Mouse (Mus musculus): Measurements from ENCODE around the gene Frmd4b.

Frmd4b gene

DNA sequence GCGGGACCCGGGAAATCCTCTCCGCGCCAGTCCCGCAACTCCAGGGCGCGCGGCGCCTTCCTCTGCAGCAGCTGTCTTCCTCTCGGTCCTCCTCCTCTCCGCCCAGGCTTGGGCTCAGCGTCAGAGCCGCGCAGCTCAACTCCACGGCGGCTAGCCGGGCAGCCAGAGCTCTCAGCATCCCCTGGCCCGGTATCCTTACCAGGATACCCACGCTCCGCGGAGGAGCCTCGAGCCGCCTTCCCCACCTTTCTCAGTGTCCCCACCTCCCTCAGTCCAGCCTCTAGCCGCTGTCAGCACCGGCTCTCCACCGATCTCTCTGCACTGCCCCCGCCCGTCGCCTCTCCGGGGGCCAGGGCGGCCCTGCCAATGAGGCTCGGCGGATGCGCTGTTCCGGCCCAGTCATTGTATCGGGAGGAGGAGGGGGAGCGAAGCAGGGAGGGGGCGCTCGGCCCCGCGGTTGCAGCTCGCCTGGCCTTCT is at the start of gene Frmd4b:
TSS of gene Frmd4b (minus strand) at position 276 of the 478 bp plus-strand sequence.
- DNase-seq (ENCODE audit: low spot score in 2 of 2), result peak; percentile 53 to 64

DNA sequence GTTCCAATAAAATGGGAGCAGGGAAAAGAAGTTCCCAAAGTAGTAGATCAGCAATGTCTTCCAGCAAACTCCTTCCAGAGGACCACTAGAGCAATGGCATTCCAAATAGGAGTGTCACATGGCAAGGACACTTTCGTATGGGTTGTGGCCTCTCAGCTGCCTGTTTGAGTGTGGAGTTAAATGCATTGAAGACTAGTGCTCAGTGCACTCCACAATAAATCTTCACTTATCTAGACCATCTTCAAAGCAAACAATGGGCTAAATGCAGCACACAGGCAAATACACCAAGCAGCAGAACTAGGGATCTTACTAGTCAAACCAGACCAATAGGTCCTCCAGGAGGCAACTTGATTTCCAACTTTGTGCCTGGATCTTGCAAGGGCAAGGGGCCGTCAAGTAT is 49.1 kb upstream of the Frmd4b start:
- no peak for DNase-seq (ENCODE audit: low spot score in 2 of 2)

DNA sequence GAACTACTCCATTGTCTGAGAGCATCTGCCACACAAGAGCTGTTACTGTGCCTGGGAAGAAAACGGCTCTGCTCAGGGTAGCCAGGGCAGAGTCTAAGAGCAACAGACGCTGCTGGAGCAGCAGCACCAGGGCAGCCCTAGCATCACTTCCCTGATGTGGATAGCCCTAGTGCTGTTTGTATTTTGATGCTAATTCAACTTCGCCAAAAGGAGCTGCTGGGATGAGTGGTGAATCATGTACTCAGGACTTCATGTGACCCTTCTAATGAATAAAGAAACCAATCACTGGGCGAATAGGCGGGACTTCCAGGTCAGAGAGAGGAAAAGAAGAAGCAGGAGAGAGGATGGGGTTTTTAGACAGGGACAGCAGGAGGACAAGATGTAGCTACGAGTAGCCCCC is 41.6 kb upstream of the Frmd4b start:
- DNase-seq (ENCODE audit: low spot score in 2 of 2), result no peak

DNA sequence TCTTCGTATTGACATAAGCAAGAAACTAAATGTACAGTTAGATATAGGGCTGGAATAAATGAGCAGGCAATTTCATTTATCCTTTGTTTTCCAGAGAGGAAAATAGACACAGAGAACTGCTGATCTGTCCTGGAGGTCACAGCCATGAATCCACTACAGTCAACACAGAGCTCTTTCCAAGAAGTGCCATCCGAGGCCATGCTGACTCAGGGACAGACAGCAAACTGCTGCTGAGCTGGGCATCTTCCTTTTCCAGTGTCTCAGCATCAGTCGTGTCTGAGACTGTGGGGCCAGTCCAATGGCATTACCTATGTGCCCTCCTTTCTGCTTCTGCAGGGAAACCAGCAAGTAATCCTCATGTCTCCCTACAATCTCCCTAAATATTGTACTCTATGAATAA is 38.6 kb upstream of the Frmd4b start:
- DNase-seq (ENCODE audit: low spot score in 2 of 2), result no peak

DNA sequence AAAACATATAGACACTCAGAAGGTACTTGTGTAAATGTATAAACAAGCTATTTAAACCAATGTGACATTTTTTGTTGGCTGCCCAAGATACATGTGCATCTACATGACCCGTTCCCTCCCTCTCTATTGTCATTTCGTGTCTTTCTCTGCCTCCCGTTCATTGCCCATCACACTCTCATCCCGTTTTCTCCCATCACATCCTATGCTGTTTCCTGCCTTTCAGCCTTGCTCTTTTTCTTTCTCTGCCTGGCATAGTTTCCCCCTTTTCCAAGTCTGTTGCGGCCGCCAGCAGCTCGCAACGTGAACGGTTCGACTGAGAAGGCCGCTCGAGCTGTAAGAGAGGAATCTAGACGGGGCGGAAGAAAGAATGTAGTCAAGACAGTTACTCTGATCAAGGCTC is 30.2 kb upstream of the Frmd4b start:
- DNase-seq (ENCODE audit: low spot score in 2 of 2), result no peak

DNA sequence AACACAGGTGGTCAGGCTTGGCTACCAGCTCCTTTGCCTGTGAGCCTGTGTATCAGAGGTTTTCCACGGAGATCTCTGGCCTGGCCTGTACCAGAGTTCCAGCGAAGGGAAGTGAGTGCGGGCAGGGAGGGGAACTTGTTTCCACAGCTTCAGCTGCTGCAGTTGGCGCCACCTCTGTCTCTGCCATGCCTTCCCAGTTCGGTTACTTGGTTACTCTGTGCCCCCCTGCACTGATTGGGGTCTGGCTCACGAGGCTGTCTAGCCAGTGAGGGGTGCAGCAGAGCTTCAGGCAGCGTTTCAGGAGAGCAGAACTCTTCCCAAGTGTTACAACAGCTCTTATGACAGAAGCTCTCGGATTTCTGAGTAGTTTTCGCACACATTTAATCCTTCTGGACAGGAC is 6.0 kb upstream of the Frmd4b start:
- no peak for DNase-seq (ENCODE audit: low spot score in 2 of 2)

DNA sequence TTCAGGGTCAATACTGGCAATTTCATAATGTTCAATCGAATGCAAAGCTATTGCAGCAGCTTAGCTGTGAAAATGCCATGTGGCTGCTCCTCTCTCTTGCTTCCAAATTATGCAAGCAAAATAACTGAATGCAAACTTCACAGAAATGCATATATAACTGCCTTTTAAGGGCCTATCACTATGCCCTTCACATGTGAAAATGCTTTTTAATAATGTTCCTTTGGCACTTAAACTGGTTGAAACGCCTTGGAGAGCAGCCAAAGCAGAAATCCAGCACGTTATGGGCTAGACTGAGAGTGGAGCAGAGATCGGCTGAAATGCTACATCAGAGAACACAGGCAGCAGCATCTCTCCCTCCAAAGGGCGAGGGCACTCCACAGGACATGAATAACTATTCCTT is 4.9 kb upstream of the Frmd4b start:
- DNase-seq (ENCODE audit: low spot score in 2 of 2), result no peak

DNA sequence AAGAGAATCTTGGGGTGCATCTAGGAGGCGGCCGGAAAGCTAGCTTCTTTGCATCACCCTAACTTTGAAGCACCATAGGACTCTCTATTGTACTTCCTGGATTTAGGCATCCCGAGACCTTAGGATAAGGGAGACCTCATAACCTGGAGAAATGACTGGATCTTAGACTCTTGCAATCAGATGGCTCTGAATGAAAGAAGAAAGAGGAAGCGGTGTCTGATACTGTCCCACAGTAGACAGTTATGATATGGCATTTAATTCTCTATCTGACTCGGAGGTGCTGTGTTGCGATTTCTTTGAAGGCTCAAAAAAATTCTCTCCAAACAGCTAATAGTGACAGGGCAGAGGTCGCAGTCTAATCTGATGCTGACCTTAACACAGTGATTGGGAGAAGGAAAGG is 433 bp upstream of the Frmd4b start:
- DNase-seq (ENCODE audit: low spot score in 2 of 2), result no peak

DNA sequence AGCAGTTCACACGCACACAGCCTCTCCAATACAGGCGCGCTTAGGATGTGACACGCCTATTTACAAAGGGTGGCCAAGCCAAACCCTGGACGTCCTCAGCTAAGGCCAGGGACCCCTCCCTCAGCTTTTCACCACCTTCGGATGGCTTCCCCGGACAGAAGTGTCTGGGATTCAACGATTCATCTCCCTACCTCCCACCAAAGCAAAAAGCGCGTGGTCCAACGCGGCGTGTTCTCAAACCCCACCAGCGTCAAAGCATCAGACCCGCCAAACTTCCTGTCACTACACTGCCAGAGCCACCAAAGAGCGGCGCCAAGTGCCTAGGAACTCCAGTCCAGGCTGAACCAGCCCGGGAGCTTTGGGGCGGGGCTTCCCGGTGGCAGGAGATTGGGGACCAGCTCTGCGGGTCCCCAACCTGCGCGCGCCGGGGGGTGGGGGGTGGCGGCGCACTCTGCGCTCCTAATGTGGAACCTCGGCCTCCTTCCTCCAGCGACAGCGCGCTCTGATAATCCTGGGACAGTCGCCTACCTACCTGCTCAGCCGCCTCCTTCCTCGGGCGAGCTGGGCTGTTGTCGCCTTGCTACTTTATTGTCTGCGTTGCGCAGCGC is 579 bp downstream of the Frmd4b start:
- DNase-seq (ENCODE audit: low spot score in 2 of 2), result peak; percentile 9 to 30

DNA sequence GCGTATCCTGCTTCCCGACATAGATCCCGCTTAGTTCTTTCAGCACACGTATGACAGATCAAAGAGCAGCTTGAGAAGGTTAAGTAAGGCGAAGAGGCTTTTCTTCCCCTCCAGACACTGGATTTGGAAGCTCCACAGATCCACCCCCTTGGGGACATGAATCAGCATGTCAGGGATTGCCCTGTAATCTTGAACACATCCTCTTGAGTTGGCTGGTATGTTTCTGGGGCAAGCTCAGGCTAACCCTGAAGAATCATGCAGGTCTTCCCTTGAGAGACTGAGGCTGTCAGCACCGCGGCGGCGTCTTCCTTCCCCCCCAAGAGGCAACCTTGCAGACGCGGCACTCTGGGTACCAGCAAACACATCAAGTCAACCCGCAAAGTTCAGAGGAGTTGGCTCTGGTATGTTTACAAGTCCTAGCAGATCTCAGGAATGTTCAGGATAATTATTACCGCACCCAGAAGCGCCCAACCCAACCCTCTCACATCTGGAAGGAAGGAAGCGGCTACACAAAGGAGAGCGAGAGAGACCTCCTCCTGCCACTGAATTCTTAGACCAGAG is 1.4 kb downstream of the Frmd4b start:
- no peak for DNase-seq (ENCODE audit: low spot score in 2 of 2)

DNA sequence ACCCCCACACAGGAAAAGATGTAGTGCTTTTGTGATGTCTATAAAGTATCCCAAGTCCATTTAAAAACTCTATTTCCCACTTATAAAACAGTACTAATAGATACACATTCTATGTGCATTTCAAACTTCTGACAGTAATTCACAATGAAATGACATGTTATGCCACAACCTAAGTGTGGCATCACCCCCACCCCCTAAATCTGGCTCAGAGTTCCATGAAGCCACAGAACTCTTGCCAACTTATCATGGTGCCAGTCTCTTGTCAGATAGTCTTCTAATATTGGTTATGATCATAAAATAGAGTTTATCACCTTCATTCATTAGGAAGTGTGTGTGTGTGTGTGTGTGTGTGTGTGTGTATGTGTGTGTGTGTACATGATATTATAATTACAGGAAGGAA is 3.2 kb downstream of the Frmd4b start:
- DNase-seq (ENCODE audit: low spot score in 2 of 2), result no peak

DNA sequence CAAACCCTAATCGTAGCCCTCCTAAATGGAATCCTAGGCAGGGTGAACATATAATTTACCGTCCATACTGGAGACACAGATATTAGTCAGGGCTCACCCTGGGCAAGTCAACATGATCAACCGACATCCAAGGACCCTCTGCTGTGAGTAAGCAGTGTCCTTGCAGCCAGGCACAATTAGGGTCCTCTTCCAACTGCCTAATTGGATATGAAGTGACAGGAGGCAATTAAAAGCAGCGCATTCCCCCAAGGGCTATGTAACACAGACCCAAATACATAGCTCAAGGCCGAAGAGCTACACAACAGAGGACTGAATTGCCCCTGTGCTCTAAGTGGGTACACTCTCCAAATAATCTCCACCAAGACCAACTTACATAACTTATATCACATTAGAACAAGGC is 4.5 kb downstream of the Frmd4b start:
- no peak for DNase-seq (ENCODE audit: low spot score in 2 of 2)

DNA sequence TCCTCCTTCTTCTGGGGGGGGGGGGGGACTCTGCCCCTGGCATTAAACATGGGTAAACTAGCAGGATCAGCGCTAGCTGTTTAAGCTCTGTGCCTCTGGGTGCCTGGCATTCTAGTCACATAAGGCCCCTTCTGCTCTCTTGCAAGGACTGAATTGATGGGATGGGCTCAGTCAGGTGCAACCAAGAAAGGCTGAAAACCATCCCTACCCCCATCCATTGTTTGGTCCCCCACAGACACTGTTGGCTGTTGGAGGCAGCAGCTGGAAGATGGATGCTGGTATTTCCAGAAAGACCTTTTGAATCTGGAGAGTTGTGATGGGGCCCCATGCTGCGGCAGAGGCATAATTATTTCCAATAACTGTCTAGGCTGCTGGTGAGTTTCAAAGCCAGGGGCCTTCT is 7.3 kb downstream of the Frmd4b start:
- no peak for DNase-seq (ENCODE audit: low spot score in 2 of 2)

DNA sequence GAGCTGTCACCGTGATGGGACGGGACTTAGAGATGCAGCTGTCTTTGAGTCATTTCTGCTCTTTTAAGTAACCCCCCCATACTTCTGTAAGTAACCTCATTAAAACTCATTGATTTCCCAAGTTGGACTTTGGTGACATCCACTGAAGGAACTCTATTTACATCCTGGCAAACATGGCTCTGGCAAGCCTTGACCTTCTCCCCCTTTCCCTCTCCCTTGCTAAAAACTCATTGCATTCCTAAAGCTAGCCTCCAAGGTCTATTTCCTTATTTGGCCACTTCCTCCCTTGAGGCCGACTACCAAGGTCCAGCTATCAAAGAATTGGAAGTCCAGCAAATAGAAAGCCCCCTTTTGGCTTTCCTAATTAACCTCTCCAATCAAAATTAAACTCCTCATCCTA is 9.7 kb downstream of the Frmd4b start:
- no peak for DNase-seq (ENCODE audit: low spot score in 2 of 2)

DNA sequence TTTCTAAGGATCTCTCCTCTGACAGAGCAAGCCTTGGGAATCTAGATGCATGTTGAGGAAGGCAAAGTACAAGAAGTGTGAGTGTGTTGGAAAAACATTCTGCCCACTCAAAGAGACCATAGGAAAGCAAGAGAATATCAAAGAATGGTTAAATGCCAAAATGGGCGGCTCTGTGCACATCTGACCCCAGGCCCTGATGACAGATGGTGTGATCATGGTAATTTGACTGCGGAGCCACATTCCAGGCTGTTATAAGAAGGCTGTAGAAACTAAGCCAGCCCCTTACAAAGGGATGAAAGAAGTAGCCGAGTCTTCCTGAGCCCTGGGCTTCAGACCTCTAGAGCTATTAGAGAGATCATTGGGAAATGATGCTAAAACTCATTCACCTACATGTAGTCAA is 22.1 kb downstream of the Frmd4b start:
- DNase-seq (ENCODE audit: low spot score in 2 of 2), result no peak

DNA sequence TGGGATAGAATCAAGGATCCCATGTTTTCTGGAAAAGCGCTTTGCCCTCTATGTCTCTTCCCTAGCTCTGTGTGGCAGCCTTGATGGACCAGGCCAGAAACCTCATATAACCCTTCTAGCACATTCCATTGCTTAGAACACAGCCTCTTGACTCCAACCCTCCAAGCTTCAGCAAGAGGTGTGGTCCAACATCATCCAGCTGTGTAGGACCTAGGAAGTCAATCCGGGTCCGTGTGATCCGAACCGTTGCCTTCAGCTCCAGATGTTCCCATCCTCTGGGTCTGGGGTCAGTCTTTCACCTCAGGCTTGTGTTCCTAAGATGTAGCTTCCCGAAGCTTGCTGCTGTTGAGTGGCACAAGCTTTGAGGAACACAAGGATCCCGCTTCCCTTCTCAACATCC is 22.8 kb downstream of the Frmd4b start:
- DNase-seq (ENCODE audit: low spot score in 2 of 2), result no peak

DNA sequence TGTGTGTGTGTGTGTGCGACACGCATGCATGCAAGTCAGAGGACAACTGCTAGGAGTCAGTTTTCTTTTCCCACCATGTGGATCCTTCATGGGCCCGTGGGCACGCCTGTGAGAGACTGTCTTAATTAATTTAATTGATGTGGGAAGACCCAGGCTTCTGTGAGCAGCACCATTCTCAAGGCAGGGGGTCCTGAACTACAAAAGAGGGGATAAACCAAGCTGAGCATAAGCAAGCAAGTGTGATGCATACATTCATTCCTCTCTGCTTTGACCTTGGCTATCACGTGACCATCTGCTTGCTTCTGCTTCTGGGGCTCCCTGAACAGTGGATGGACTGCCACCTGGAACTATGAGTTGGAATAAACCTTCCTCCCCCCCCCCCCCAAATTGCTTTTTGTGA is 27.1 kb downstream of the Frmd4b start:
- DNase-seq (ENCODE audit: low spot score in 2 of 2), result no peak

DNA sequence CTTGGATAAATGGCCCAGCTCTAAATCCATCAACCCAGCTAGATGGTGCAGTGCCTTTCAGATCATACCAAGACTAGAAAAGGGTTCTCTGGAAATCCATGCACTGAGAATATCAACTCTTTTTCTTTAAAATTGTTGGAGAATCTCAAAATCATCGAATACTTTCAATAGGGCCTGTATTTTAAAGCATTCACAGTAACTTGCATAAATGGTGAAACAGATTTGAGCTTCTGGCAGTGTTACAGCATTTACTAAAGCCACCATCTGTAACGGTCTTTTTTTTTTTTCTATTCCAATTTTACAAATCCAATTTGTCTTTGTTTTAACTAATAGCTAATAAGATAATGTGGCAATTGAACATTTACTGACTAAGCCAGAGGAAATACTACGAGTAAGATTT is 27.8 kb downstream of the Frmd4b start:
- no peak for DNase-seq (ENCODE audit: low spot score in 2 of 2)

DNA sequence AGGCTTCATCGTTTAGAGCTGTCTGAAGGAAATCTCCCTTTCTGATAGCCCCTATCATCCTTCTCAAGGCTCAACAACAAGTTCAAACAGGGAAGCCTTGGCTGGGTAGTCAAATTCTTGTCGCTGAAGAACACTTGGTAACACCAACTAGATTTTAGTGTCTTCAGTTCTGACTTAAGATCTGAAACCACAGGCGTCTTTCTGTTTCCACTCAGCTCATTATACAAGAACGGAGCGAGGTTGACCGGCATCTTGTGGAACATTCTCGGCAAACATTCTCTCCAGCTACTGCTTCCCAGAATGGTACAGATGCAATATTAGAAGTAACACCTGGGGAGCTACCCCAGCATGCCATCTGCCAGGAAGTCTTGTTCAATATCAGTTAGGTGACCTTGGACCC is 28.3 kb downstream of the Frmd4b start:
- DNase-seq (ENCODE audit: low spot score in 2 of 2), result no peak

DNA sequence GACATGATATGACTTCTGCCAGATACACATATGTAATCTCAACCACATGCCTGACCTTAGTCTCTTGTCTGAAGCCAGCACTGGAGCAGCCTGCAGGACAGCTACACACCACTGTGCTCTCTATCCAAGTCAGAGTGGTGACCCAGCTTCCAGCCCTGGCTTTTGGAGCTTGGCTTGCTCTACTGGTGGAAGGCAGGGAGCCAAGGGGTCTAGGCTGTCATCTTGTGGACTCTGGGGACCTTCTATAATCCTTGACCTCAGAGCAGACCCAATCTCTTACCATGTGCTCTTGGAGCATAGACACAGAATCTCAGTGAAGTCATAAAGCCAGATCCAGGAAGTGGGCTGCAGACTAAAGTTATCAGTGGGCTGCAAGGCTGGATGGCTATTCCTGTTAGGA is 30.7 kb downstream of the Frmd4b start:
- no peak for DNase-seq (ENCODE audit: low spot score in 2 of 2)

DNA sequence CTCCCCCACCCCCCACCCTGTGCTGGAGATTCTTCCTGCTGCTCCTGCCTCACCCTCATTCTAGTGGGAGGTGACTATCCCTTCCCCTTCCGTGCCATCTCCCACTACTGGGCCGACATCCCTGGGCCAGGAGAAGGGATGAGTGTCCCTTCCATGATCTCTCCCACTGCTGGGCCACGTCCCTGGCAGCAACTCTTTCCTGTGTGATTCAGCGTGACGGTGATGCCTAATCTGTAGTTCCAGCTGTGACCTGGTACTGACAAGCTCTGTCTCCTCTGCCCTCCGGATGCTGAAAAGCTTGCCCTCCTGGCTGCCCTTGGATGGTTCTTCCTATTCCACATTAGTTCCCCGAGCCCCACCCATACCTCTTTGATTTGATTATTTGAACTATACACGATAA is 31.3 kb downstream of the Frmd4b start:
- DNase-seq (ENCODE audit: low spot score in 2 of 2), result no peak

DNA sequence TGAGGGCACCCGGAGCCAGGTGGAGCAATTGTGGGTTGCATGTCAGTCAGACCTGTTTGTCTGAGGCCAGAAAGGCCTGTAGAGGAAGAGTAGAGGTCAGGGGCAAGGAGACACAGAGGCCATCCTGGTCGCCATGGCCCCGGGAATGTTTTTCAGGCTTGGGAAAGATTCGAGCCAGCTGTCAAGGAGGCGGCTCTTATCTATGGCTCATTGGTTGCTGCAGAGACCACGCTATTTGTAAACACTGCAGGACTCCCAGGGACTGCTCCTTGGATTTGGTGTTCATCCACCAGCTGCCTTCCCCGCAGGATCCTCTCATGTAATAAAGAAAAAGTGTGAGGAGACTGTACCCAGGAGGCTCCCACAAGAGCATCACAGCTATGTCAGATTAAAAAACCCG is 34.6 kb downstream of the Frmd4b start:
- DNase-seq (ENCODE audit: low spot score in 2 of 2), result no peak

DNA sequence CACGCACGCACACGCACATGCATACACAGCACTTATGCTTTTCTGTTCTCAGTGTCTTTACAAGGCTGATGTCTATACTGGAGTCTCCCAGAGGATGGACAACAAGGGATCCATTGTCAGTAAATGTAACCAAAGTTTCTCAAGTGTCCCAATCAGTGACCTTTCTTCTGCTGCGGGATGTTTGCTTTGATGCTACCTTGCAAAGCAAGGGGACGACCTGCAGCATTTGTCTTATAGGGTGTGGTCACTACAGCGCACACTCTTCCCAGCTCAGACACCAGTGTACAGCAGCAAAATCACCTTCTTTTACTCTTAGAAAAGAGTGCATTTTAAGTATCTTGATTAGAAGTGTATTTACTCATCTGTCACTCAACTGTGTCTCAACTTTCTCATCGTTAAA is 35.4 kb downstream of the Frmd4b start:
- no peak for DNase-seq (ENCODE audit: low spot score in 2 of 2)

DNA sequence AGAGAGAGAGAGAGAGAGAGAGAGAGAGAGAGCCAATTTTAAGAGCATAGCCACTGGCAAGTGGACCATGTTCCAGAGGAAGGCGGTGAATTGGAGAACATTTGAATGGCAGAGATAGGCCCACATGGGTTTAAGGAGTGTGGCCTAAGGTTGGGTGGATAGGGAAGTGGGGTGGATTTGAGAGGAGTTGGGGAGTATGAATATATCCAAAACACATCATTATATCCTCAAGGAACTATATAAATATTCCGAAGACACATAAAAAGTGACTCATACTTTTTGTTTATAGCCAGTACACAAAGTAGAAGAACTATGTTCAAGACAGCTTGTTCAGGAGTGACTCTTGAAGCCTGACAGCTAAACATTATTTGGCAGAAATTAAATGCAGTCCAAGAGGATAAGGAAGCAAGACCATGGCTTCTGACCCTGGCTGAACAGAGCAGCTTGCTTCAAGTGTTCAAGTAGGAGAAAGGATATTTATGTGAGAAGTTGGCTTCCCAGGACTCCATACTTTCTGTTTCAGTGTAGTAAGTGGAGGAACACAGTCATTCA is 36.8 kb downstream of the Frmd4b start:
- DNase-seq (ENCODE audit: low spot score in 2 of 2), result no peak
